Mouse (Mus musculus) heart, embryonic 10.5 days (tissue): ENCODE measurements around the gene Rnf187. TPM values are rescaled to one million over a fixed set of nuclear protein-coding genes. Genes with fewer than 3 reads are reported as not detected.

Source experiments
- DNase-seq: peaks from one replicate; pipeline ENCODE4 v3.0.0-alpha.2; 2017; ENCODE audit warnings: low spot score
- H3K27ac ChIP-seq: fragments of 300-500 bp; sonication (generic); 2 replicates; pipeline ENCODE4 v1.5.1; 2016; ENCODE audit warnings: mild to moderate bottlenecking
- H3K27me3 ChIP-seq: fragments of 300-500 bp; sonication (generic); 2 replicates; pipeline ENCODE4 v1.6.1; 2016; ENCODE audit warnings: mild to moderate bottlenecking; ENCODE audit not compliant: poor library complexity, insufficient read depth, severe bottlenecking
- H3K36me3 ChIP-seq: fragments of 300-500 bp; sonication (generic); 2 replicates; pipeline ENCODE4 v1.6.1; 2016; ENCODE audit warnings: mild to moderate bottlenecking, moderate library complexity
- H3K4me1 ChIP-seq: fragments of 300-500 bp; sonication (generic); 2 replicates; pipeline ENCODE4 v1.6.1; 2016; ENCODE audit warnings: mild to moderate bottlenecking
- H3K4me3 ChIP-seq: fragments of 300-500 bp; sonication (generic); 2 replicates; pipeline ENCODE4 v1.5.1; 2016; ENCODE audit warnings: mild to moderate bottlenecking, moderate library complexity
- H3K9me3 ChIP-seq: fragments of 300-500 bp; sonication (generic); 2 replicates; pipeline ENCODE4 v1.6.1; 2016; ENCODE audit warnings: mild to moderate bottlenecking, moderate library complexity
- WGBS: fragments of 180-500 bp; shearing (Covaris S2); methylation state at CpG from one replicate; pipeline ENCODE4 v1.1.7; 2016; 5-methylcytosine and 5-hydroxymethylcytosine counted together
- polyA plus RNA-seq: library from polyadenylated mRNA; unstranded; fragments of >200 nt; fragmentation: Nextera tagmentation; extraction: Ambion mirVana; gene quantifications from 2 replicates; pipeline ENCODE4 v1.2.1, GENCODE M21; 2016

Gene Rnf187
- polyA plus RNA-seq, 1 experiment from 2014 or later, result 213 TPM

DNA sequence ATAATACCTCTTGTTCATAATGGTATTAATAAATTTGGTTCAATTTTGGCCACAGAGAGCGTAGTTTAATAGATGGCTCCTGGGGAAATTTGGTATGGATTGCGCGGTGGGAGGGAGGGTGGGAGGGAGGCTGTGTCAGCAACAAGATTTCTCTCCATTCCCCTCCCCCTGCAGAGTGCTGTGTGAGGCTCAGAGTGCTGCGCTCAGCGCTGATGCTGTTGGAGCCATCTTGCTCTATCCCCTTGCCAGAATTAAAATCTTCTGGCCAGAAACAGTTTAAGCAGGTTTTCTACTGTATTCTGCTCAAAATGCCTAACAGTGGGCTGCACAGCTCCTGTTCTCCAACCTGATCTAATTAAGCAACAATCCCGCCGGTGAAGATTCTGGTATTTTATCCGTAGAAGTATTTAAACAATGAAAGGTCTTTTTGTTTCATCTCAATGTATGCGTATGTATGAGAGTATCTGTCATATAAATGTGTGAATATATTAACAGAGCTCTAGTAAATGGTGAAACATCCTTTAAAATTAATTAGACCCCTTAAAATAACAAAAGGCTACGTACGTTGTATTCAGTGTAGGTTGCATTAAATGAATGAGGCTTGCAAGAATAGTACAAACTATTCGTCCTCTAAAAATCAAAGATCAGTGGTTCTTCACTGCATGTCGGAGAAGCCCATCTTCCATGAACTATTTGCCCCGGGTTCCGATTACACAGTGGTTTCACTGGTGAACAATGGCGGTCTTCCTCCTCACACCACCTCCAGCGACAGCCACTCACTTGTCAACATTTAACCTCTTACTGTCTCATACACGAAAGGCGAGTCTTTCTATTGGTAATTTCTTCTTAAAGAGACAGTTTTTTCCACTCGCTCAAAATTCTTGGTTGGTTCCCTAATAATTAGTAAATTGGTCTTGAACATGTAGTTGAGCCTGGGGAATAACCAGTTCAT, 11.0 kb upstream of the Rnf187 start:
- Histone ChIP-seq H3K4me1 (peaks cover 18% of the 10 kb centered on the region), H3K27ac (peak overlapping the region; percentile 73), H3K4me3 (peak overlapping the region; percentile 58), H3K9me3 (no peaks in the 10 kb centered on the region), H3K36me3 (no peaks in the 10 kb centered on the region), H3K27me3 (peaks cover 62% of the 10 kb centered on the region)
- WGBS, result 13% methylated on average over 20 of the region's 20 CpGs
- DNase-seq, result no peak

- H3K36me3 ChIP-seq, result no peaks in the 10 kb centered on the region
- H3K4me1 ChIP-seq, result peaks cover 17% of the 10 kb centered on the region
- H3K4me3 ChIP-seq, result peak within 1 kb of the TSS; percentile 58
- no peak for DNase-seq
- no peaks in the 10 kb centered on the region for H3K9me3 ChIP-seq
- under 1% methylated on average over 48 of the region's 48 CpGs for WGBS
- H3K27ac ChIP-seq, result peak within 1 kb of the TSS; percentile 74
- H3K27me3 ChIP-seq, result peaks cover 72% of the 10 kb centered on the region
These were observed 10.1 kb upstream of the Rnf187 start, which contains the start of gene Hist3h2ba for GRCm38 (mm10) chr11:58948542-58949479. Gene Hist3h2ba, plus strand, starts transcription at chr11:58948920.

DNA sequence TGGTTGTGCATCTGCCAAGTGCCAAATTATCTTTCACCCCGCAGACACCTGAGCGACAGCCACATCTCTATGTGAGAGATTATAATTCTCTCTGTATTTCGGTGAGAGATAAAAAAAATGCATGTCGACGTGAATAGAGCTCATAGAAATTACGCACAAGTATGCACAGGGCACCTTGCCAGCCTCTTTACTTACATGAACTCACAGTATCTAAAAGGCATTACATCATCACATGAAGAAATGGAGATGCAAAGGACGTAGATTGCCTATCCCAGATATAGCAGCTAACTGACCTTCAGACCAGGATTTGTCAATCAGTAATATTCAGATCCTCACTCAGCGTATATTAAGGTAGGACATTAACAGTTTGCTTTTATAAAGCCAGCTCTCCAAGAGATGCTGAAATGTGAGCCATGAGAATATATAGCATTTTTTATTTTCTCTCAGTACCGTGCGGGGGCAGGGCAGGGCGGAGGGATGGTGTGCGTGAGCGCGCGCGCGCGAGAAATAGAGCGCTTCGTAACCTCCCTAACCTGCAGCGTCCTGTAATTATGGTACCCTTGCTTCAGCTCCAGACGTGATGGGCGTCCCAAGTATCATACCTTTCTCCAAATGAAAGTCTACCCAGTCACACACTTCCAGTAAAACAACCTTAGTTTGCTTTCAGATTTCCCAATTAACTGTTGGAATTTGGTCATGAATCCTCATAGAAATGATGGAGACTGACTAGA, 9.2 kb upstream of the Rnf187 start:
- peaks cover 74% of the 10 kb centered on the region for H3K27me3 ChIP-seq

GRCm38 (mm10) chr11:58947306-58947705, 8.6 kb upstream of the Rnf187 start:
- no peak for DNase-seq
- H3K4me3 ChIP-seq, result no peak overlapping the region
- no peaks in the 10 kb centered on the region for H3K9me3 ChIP-seq
- no peak overlapping the region for H3K27ac ChIP-seq
- peaks cover 8% of the 10 kb centered on the region; the same call in 1 of the 2 replicates for H3K4me1 ChIP-seq
- 66% methylated on average over 3 of the region's 3 CpGs for WGBS
- H3K27me3 ChIP-seq, result peaks cover 79% of the 10 kb centered on the region
- no peaks in the 10 kb centered on the region for H3K36me3 ChIP-seq

More for the DNA sequence above, 9.2 kb upstream of the Rnf187 start:
- peak overlapping the region; percentile 58 for H3K4me3 ChIP-seq
- H3K27ac ChIP-seq, result peak overlapping the region; percentile 74
- peaks cover 8% of the 10 kb centered on the region; the same call in 1 of the 2 replicates for H3K4me1 ChIP-seq
- DNase-seq, result no peak
- H3K9me3 ChIP-seq, result no peaks in the 10 kb centered on the region
- H3K36me3 ChIP-seq, result no peaks in the 10 kb centered on the region
- 22% methylated on average over 23 of the region's 23 CpGs for WGBS

- no peak overlapping the region for H3K27ac ChIP-seq
- H3K4me3 ChIP-seq, result no peak overlapping the region
- peaks cover 48% of the 10 kb centered on the region for H3K27me3 ChIP-seq
- no peaks in the 10 kb centered on the region for H3K9me3 ChIP-seq
- WGBS, result 82% methylated on average over 5 of the region's 5 CpGs
- peaks cover under 1% of the 10 kb centered on the region; the same call in 1 of the 2 replicates for H3K4me1 ChIP-seq
- DNase-seq, result no peak
- no peaks in the 10 kb centered on the region for H3K36me3 ChIP-seq
These were observed 5.4 kb upstream of the Rnf187 start for GRCm38 (mm10) chr11:58944136-58944535.

DNA sequence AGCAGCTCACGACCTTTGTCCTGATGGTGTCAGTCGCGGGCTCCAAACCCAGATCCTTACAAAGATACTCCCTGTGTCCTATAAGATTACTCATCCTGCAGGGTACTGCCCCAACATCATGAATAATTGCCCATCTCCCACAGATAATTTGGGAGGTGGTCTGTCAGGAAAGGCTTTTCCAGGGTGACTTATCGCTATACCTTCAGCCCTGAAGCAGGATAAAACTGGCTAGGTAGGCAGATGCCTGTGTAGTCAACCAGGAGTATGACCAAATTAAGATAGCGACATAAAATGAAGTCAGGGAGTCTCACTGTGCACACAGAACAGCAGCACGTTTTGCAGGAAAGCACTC, 348 bp upstream of the Rnf187 start:
- 19% methylated on average over 6 of the region's 6 CpGs for WGBS
- peaks cover 10% of the 10 kb centered on the region for H3K27me3 ChIP-seq
- no peak for DNase-seq
- peaks cover 21% of the 10 kb centered on the region for H3K4me1 ChIP-seq
- H3K9me3 ChIP-seq, result no peaks in the 10 kb centered on the region
- peak overlapping the region; percentile 97 for H3K27ac ChIP-seq
- H3K4me3 ChIP-seq, result peak overlapping the region; percentile 97
- H3K36me3 ChIP-seq, result peaks cover 26% of the 10 kb centered on the region

DNA sequence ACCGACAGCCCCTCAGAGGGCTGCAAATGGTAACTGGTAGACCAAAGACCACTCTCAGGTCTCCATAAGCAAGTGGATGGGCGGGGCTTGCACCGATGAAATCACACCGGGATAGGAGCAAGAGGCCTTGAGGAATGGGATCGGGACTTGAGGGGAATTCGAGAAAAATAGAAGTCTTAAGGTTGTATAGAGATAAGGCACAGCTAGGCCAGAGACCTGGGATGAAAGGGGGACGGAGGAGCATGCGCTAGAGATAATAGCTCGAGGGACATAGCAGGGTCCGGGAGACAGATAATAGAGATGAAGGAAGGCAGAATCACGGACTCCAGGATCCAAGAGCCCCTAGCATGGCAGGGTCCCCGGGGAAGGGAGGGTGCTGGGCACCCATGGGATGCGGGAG, 807 bp downstream of the Rnf187 start:
- 2% methylated on average over 13 of the region's 13 CpGs for WGBS
- Histone ChIP-seq H3K36me3 (peaks cover 38% of the 10 kb centered on the region), H3K4me3 (peak overlapping the region; percentile 97), H3K9me3 (no peaks in the 10 kb centered on the region), H3K27me3 (peaks cover 5% of the 10 kb centered on the region; the same call in 1 of the 2 replicates), H3K27ac (peak overlapping the region; percentile 97), H3K4me1 (peaks cover 21% of the 10 kb centered on the region)
- DNase-seq, result no peak

GRCm38 (mm10) chr11:58931576-58931975, 7.1 kb downstream of the Rnf187 start:
- WGBS, result 71% methylated on average over 4 of the region's 4 CpGs
- H3K4me3 ChIP-seq, result no peak overlapping the region
- no peak for DNase-seq

GRCm38 (mm10) chr11:58930254-58930653, 8.5 kb downstream of the Rnf187 start:
- peaks cover 40% of the 10 kb centered on the region for H3K36me3 ChIP-seq
- 81% methylated on average over 3 of the region's 3 CpGs for WGBS
- no peaks in the 10 kb centered on the region for H3K27me3 ChIP-seq
- H3K4me1 ChIP-seq, result peaks cover 20% of the 10 kb centered on the region
- H3K27ac ChIP-seq, result no peak overlapping the region
- no peak for DNase-seq
- no peak overlapping the region for H3K4me3 ChIP-seq
- H3K9me3 ChIP-seq, result no peaks in the 10 kb centered on the region

More at GRCm38 (mm10) chr11:58931576-58931975, 7.1 kb downstream of the Rnf187 start:
- no peak overlapping the region for H3K27ac ChIP-seq
- peaks cover 51% of the 10 kb centered on the region for H3K36me3 ChIP-seq
- no peaks in the 10 kb centered on the region for H3K27me3 ChIP-seq
- H3K4me1 ChIP-seq, result peaks cover 20% of the 10 kb centered on the region
- H3K9me3 ChIP-seq, result no peaks in the 10 kb centered on the region

DNA sequence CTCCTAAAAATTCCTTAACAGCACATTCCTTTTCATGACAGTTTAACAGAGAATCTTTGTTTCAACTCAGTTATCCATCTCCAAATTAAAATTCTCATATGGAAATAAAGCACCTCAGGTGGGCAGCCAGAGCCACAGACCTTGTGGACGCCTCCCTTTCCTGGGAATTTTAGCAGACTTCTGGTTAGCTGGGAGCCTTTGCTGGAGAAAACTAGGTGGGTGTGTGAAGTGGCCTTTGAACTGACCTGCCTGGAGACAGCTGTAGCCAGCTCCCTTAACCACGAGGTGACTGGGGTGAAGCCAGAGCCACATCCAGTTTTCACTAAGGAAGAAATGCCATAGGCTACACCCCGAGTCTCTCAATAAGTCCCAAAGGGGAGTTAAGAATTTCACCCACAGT, 9.1 kb downstream of the Rnf187 start:
- no peak for DNase-seq
- no peak overlapping the region for H3K27ac ChIP-seq
- H3K27me3 ChIP-seq, result no peaks in the 10 kb centered on the region
- H3K9me3 ChIP-seq, result no peaks in the 10 kb centered on the region
- 42% methylated on average over 3 of the region's 3 CpGs for WGBS
- H3K4me1 ChIP-seq, result peaks cover 20% of the 10 kb centered on the region
- peaks cover 36% of the 10 kb centered on the region for H3K36me3 ChIP-seq
- no peak overlapping the region for H3K4me3 ChIP-seq

DNA sequence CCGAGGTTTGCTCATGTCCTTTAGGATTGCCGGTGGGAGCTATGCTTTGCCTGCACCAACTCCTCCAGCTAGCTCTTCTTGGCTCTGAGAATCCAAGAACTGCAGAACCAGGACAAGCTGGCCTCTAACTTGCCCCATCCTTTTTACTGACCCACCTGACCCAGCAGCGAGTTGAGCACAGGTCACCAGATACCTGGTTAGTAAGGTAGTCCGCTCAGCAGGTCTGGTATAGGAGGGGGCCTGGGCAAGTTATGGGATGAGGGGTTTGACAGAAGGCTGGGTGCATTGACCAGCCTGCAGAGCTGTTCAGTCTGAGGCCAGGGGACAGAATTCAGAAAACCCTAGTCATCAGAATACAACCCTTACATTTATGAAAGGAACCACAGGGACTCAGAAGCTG, 9.7 kb downstream of the Rnf187 start:
- H3K9me3 ChIP-seq, result no peaks in the 10 kb centered on the region
- H3K27ac ChIP-seq, result no peak overlapping the region; the same call in 1 of the 2 replicates
- WGBS, result 59% methylated on average over 4 of the region's 4 CpGs
- no peak overlapping the region for H3K4me3 ChIP-seq
- no peak for DNase-seq
- H3K4me1 ChIP-seq, result peaks cover 20% of the 10 kb centered on the region
- peaks cover under 1% of the 10 kb centered on the region; the same call in 1 of the 2 replicates for H3K27me3 ChIP-seq
- H3K36me3 ChIP-seq, result peaks cover 30% of the 10 kb centered on the region
